In genomic region chr12:86973216-86973615, GRCm38 (mm10) we compare ENCODE assay signal across 9 mouse cellular contexts. TPM values are rescaled to one million over a fixed set of nuclear protein-coding genes. Genes with fewer than 3 reads are reported as not detected.
DNase-seq lines count a peak whose midpoint lies in the region; ATAC-seq lines count a peak whose summit lies in the region.
"Had no signal": no experiment of that assay in that cellular context is flagged by ENCODE, and none has a peak within 500 bp of the region (broad histone marks: within the 10 kb centered on the region; RNA-seq: fewer than 3 reads in every experiment).

No protein-coding gene starts in this region.

- H3K27me3 ChIP-seq in heart, embryonic 13.5 days (replicated peaks) = peaks cover 22% of the 10 kb centered on the region

- H3K9me3 ChIP-seq in heart, embryonic 13.5 days = no peaks in the 10 kb centered on the region

- peak; percentile 34 for ATAC-seq in cerebellum, adult (ENCODE audit: insufficient number of reproducible peaks, low FRiP score, low TSS enrichment)
- ATAC-seq in heart, embryonic 13.5 days (ENCODE audit: extremely low read depth, insufficient number of reproducible peaks, low FRiP score, low TSS enrichment) = no peak
- ATAC-seq in megakaryocyte-erythroid progenitor cell, adult 5-6 weeks (replicated peaks; ENCODE audit: low FRiP score, low TSS enrichment, poor library complexity, severe bottlenecking) = 0 out of 2 replicates have a peak, but pooled peaks have one; percentile 19
- no peak for ATAC-seq in megakaryocyte, adult 5-6 weeks (ENCODE audit: poor library complexity, severe bottlenecking)

- H3K4me1 ChIP-seq in heart, embryonic 13.5 days = peaks cover 60% of the 10 kb centered on the region

- 12% methylated on average over 7 of the region's 7 CpGs for WGBS in heart, embryonic 13.5 days

- H3K27ac ChIP-seq in heart, embryonic 13.5 days (replicated peaks) = peak overlapping the region; percentile 66

- no peak overlapping the region for H3K9ac ChIP-seq in heart, embryonic 13.5 days

- DNase-seq in ovary, adult 18-20 months (ENCODE audit: low spot score) = peak; percentile 72
- no peak for DNase-seq in ovary, postnatal 10 days (ENCODE audit: low spot score)
- peak; percentile 90 to 92 for DNase-seq in kidney, postnatal 25 days
- no peak for DNase-seq in thymus, postnatal 4 days

- no peak overlapping the region for H3K4me3 ChIP-seq in heart, embryonic 13.5 days

- H3K4me2 ChIP-seq in heart, embryonic 13.5 days = peak overlapping the region; percentile 31

- no peaks in the 10 kb centered on the region for H3K36me3 ChIP-seq in heart, embryonic 13.5 days

RNA-seq across cellular contexts. Expression of gene Zdhhc22, which starts 17.0 kb away (rescaled TPM):
- polyA plus RNA-seq in heart, embryonic 13.5 days (2015; fragmentation: Nextera tagmentation; extraction: Ambion mirVana) = 0.04 and 0.09 TPM in 2 replicates
- not detected in 2 replicates for total RNA-seq in megakaryocyte-erythroid progenitor cell, adult 5-6 weeks (2014; fragmentation: Nextera tagmentation)
- total RNA-seq in megakaryocyte-erythroid progenitor cell, adult 5-6 weeks (2017) = not detected in 2 replicates
- total RNA-seq in megakaryocyte, adult 5-6 weeks (2015) = not detected in 2 replicates
- total RNA-seq in megakaryocyte, adult 5-6 weeks (2017) = not detected in 2 replicates
- polyA plus RNA-seq: spleen, adult 2 months had no signal

RNA-seq across cellular contexts. Expression of gene Cipc, which starts 26.4 kb away (rescaled TPM):
- 18.4 and 21.3 TPM in 2 replicates for polyA plus RNA-seq in heart, embryonic 13.5 days (2015; fragmentation: Nextera tagmentation; extraction: Ambion mirVana)
- total RNA-seq in megakaryocyte-erythroid progenitor cell, adult 5-6 weeks (2014; fragmentation: Nextera tagmentation) = 29.2 and 35.6 TPM in 2 replicates
- 22.0 and 23.0 TPM in 2 replicates for total RNA-seq in megakaryocyte-erythroid progenitor cell, adult 5-6 weeks (2017)
- total RNA-seq in megakaryocyte, adult 5-6 weeks (2015) = 12.0 and 12.9 TPM in 2 replicates
- total RNA-seq in megakaryocyte, adult 5-6 weeks (2017) = 8.9 and 11.0 TPM in 2 replicates

RNA-seq across cellular contexts. Expression of gene Tmem63c, which starts 47.9 kb away (rescaled TPM):
- not detected in 2 replicates for polyA plus RNA-seq in heart, embryonic 13.5 days (2015; fragmentation: Nextera tagmentation; extraction: Ambion mirVana)
- not detected in 2 replicates for total RNA-seq in megakaryocyte-erythroid progenitor cell, adult 5-6 weeks (2014; fragmentation: Nextera tagmentation)
- not detected in 2 replicates for total RNA-seq in megakaryocyte-erythroid progenitor cell, adult 5-6 weeks (2017)
- not detected in 2 replicates for total RNA-seq in megakaryocyte, adult 5-6 weeks (2015)
- not detected in 2 replicates for total RNA-seq in megakaryocyte, adult 5-6 weeks (2017)

Comparison
In these comparisons a context has a peak if more than half of its experiments do, and no peak if none do; other contexts are left out.
1. DNase-seq: peak in ovary, adult 18-20 months (single experiment) and kidney, postnatal 25 days (2 of 2); none in ovary, postnatal 10 days (single experiment) and thymus, postnatal 4 days (single experiment).
2. ATAC-seq: peak in cerebellum, adult (single experiment) and megakaryocyte-erythroid progenitor cell, adult 5-6 weeks (single experiment); none in heart, embryonic 13.5 days (single experiment) and megakaryocyte, adult 5-6 weeks (single experiment).